Mouse (Mus musculus) gastrocnemius, postnatal 36 days (tissue): ENCODE data around the gene 1700092M07Rik. TPM values are rescaled to one million over a fixed set of nuclear protein-coding genes. Genes with fewer than 3 reads are reported as not detected.

Source experiments
- DNase-seq, 2 experiments: peaks; one replicate each; pipeline ENCODE4 v3.0.0; 2022
- intact Hi-C: fragments of 180-260 bp; cut with DNase I; formaldehyde crosslinking; loops from one replicate; pipeline ENCODE4 v1.15.1; 2025
- long read RNA-seq, 2 experiments: library from polyadenylated mRNA; stranded (forward); transcript quantifications; one replicate each; pipeline ENCODE4 v2.0.0; 2021
- total RNA-seq, 2 experiments: library from RNA; stranded (reverse); gene quantifications; 2 replicates each; pipeline ENCODE4 v1.2.3; 2021

Gene 1700092M07Rik
- under 1 TPM in 1 of 2 experiments, not detected in 1; 0.66 TPM for total RNA-seq
- long read RNA-seq, experiment 1, result 0 reads
- long read RNA-seq, experiment 2, result 0 reads

DNA sequence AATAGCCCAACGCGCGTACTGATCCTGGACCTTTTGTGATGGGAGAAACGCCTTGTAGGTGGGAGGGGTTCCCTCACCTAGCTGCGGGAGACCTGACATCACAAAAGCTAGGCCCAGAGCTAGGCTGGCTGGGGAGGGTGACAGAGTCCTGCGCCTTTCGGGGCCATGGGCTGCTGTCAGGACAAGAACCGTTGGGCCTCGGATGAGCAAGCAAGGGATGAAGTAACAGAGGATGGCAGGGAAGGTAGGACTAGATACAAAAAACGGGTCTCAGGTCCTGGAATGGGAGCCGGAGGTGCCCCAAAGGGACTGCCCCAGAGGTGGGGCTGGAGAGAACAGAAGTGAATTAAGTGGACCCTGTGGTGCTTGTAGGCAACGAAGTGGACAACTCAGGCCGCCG is at the start of gene 1700092M07Rik:
TSS of gene 1700092M07Rik (plus strand) at position 116 of the 400 bp plus-strand sequence.
- intact Hi-C loops, result no loop called here
- no peak for DNase-seq

DNA sequence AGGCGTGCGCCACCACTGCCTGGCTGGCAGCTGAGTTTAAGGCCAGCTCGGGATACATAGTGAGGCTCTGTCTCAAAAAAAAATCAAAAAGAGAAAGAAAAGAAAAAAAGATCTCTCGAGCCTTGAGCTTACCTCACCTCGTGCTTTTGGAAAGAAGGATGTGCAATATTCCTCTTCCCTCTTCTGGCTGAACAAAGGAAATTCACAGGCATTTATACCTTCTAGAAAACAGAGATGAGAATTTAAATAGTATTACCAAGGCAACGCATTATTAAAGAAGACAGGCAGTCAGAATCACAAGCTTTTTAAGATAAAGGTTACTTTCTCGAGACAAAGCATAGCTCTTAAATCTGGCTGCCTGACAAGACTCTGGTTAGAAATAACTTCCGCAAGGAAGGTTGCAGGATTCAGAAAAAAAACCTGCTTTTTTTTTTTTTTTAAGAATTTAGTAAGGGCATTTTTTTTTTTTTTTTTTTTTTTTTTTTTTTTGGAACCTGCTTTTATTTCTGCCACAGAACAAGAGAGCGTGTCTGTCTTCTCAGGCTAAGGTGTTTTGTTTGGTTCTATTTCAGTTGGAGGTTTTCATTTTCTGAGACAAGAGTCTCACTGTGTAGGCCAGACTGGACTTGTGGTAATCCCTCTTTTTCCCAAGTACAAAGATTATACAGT is 48.5 kb upstream of the 1700092M07Rik start:
- intact Hi-C loops, result no loop called here
- DNase-seq, result no peak

DNA sequence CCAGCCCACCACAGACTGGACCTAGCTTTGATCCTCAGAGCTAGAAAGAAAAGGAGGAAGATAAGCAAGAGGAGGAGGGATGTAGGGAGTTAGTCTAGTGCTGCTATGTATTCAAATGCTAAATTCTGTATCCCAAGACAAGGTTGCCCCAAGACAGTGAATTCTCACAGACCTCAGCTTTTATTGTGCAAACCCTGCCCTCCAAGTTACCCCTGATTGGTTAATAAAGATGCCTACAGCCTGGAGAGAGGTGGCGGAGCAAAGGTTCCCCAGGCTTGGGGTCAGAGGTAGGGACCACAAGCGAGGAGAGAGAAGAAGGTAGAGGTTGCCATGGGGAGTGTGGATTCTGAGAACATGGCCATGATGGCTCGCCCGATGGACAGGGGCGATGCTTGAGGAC is 47.8 kb upstream of the 1700092M07Rik start:
- intact Hi-C loops, result no loop called here
- no peak for DNase-seq

DNA sequence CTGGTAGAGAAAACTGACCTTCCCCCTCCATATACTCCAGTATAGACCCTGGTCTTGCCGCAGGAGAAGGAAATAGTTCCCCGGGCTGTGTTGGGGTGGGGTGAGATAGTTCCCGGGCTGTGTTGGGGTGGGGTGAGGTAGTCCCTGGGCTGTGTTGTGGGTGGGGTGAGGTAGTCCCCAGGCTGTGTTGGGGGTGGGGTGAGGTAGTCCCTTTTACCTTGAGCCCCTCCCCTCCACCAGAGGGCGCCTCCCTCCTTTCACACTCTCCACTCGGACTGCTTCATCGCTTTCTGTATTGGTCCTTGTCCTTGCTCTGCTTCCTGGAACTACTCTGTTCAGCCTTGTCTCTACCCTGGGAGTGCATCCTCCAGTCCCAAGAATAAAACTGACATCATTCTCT is 45.2 kb upstream of the 1700092M07Rik start:
- intact Hi-C loops, result no loop called here
- DNase-seq, result no peak

DNA sequence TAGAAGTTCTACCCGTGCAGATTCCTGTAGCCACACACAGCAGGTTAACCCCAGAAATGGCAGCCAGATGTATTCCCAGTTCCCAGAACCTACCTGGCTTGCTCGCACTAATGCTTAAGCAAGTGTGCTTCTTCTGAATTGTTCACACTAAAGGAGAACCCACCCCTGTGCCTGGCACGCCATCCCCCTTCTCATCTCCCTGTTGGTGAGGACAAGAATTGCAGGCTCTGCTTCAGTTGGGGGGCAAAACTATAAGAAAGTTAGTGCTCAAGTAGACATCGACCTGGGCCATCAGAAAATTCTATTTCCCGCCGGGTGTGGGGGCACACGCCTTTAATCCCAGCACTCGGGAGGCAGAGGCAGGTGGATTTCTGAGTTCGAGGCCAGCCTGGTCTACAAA is 40.9 kb upstream of the 1700092M07Rik start:
- DNase-seq, result no peak
- intact Hi-C loops, result no loop called here

DNA sequence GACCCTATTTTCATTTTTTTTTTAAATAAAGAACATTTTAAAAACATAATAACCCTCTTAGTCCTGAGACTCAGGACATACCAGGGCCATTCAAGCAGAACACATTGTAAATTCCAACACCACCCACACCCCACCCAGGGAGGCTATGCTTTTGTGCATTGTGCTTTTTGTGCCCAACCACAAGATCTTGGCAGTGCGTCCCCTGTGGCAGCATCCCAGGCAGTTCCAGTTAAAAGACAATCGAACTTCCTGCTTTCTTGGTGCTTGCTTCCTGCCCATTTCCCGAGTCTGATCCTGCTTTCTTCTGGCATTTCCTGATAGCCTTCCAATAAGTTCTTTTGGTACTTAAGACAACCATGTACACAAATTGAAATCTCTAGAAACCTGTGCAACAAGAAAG is 38.1 kb upstream of the 1700092M07Rik start:
- intact Hi-C loops, result no loop called here
- peak in 1 of 2 experiments; percentile 26 for DNase-seq

DNA sequence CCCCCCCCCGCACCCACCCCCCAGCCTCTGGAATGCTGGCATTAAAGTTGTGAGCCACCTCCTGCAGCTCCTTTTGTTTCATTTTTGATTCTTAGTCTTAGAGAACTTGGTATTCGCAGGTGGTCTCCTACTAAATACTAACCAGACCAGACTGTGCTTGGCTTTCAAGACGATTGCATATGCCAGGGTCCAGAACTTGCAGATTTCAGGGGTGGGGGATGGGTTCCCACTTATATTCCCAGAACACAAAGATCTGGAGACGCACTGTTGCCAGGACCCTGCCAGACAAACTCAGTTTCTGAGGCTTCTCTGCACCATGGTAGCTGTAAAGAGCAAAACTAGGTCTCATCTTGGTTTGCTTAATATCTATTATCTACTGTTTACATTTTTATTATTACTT is 36.9 kb upstream of the 1700092M07Rik start:
- no peak for DNase-seq
- intact Hi-C loops, result no loop called here

DNA sequence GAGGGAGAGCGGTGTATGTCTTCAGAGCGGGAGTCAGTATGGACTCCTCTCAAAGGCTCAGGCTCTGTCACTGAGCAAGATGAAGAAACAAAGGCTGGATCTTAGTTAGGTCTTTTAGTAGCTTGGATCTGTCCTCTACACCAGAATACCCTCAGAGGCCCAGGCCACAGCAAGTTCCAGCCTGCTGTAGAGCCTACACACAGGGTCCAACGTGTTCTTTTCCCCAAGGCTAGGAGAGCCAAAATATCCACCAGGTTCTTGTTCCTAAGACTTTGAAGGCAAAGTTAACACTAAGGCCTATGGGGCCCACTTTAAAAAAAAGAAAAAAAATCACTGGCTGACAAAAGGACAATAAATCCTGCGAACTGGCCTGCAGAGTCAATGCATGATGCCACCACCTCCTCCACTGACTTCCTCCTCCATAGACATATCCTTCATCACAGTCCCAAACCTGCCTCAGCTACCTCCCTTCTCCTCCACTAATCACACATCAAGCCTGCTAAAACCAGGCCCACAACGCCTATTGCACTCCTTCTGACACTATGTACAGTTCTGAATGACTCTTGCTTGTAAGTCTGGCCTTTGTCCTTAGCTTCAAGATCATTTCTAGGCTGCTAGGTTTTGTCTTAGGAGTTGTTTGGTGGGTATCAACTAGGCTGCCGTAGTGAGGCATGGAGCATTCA is 35.4 kb upstream of the 1700092M07Rik start:
- intact Hi-C loops, result no loop called here

DNA sequence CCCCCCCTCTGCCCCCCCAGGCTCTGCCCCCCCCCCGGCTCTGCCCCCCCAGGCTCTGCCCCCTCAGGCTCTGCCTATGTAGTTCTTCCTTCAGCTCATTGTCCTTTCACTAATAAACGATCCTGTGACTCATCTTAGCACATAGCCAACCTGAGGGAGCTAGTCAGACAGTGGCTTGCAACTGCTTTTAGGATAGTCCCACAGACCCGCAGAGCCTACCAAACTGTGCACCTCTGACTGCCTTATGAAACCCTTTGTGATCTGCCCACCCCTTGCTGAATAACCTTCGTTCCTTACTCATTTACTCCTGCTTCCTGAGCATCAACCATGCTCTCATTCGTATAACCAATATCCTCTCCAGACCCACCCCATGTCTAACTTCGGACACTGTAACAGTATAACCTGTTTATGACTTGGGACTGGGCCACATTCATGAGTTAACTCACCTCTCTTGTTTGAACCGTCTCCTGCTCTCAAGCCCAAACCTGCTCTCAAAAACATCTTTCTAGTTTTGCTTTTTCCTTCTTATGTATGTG is 34.3 kb upstream of the 1700092M07Rik start:
- intact Hi-C loops, result no loop called here
- DNase-seq, result no peak

More for the DNA sequence above, 35.4 kb upstream of the 1700092M07Rik start:
- no peak for DNase-seq

DNA sequence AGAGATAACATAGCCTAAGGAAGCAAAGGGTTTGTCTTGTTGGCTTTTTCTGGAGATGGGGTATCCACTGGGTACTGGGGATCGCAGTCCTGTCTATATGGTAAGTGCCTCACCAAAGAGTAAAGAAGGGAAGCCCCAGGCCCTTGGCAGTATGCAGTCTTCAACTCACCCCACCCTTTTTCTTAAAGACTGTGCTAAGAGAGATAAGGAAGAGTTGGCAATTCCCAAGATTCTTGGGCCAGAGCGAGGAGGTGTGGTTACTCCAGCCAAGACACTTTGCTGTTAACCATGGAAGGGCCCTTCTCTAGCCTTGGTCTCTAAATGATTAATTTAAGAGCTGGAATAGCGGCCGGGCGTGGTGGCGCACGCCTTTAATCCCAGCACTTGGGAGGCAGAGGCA is 33.6 kb upstream of the 1700092M07Rik start:
- no peak for DNase-seq

DNA sequence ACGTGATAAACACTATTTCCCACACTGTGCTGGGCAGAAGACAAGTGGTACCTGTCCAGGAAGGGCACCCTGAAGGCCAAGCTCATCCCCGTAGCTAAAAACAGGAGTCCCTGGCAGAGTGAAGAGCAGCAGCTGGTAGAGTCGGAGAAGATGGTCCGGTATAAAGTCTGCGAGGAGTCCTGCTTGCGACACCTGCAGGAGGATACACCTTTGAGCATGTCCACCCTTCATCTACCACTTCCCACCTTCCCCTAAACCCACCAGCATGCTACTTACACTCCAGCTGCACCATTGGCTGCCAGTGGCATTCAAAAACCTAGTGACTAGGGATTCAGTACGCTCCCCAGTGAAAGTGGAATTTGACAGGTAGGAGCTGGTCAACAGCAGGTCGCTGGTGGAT is 31.6 kb upstream of the 1700092M07Rik start:
- no peak for DNase-seq
- intact Hi-C loops, result no loop called here

More for the DNA sequence above, 33.6 kb upstream of the 1700092M07Rik start:
- intact Hi-C loops, result no loop called here

DNA sequence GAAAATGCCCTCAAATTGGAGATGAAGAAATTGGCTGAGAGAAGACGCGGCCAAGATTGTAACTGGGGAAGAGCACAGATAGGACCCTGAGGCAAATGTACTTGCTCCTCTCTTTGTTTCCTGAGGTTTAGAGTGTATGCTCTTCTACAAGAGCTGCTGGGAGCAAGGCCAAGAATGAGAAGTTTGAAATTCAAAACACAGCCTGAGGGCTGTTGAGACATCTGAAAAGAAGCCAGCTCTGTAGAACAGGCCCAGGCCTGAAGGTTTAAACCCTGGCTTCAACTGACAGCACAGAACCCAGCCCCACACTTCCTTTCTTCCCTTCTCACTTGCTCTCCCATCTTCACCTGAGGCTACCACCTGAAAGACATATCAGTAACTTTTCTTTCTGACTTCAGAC is 30.5 kb upstream of the 1700092M07Rik start:
- intact Hi-C loops, result loop anchor here (10.0 kb wide), 1 partner anchor 405 kb away; no protein-coding TSS in a partner anchor
- no peak for DNase-seq

DNA sequence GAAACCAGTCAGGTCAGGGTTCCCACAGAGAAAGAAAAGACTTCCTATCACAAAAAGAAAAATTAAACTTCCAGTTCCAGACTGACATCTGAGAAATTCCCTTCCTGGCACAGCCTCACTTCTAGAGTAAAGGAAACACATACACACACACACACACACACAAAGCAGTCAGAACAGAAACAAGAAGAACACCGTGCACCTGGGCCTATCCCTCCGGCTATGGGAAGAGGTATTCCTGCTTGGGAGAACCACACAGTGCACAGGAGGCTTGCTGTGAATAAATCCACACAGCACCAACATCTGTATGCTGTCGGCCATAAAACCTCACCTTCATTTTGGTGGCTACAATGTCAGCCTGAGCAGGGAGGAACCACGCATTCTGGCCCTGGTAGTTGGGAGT is 29.0 kb upstream of the 1700092M07Rik start:
- intact Hi-C loops, result loop anchor here (10.0 kb wide), 1 partner anchor 403 kb away; no protein-coding TSS in a partner anchor

DNA sequence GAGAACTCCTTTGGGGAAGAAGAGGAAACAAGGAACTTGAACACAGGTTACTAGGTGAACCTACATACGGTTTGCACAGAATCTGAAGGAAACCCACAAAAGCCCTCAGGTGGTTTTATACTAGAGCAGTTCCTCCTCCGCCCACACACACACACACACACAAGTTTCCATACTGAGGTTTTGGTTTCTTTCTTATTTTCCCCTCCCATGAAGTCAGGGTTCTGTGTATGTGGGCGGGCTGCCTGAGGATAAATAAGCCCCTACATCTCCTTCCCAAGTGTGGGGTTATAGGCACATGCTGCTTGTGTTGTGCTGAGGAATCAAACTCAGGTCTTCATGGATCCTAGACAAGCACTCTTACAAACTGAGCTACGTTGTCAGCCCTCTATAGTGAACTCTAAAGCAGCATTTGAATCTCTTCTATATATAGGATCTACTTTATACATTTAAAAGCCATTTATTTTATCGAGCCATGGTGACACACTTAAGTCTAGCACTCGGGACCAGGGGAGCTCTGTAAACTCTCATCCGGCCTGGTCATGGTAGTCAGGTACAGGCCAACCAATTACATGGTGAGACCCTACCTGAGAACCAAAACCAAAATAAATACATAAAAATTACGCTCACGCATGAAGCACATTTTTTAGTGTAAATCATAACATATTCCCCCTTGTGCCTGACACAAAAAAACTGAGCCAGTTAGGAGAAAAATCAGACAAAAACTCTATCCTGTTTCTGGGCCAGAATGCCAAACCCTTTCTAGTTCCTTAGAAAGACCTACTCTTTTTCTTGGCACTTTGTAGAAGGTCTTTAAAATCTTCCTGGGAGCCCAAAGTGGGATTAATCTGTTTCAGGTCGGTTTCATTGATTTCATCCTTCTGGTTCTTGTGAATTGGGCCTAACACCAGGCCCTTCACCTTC is 28.3 kb upstream of the 1700092M07Rik start:
- intact Hi-C loops, result loop anchor here (10.0 kb wide), 1 partner anchor 403 kb away; no protein-coding TSS in a partner anchor

More for the DNA sequence above, 29.0 kb upstream of the 1700092M07Rik start:
- no peak for DNase-seq

DNA sequence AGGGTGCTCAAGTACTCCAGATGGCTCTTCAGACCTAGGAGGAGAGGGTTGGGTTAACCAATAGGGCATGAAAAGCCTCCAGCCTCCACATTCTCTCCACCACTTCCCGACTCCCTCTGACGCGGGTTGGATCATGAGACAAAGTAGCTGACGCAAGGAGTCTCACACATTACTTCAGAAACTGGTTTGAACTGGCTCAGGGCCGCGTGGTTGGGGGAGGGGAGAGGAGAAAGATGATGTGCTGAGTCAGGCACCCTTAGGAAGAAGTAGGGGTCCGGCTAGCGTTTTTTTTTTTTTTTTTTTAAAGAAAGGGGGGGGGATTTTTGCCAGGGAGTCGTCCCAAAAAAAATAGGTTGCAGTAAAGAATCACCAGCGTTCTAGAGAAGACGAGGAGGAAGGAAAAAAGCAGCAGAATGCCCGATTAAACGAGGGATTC is 27.6 kb upstream of the 1700092M07Rik start:
- intact Hi-C loops, result loop anchor here (10.0 kb wide), 1 partner anchor 402 kb away; no protein-coding TSS in a partner anchor
- peak; percentile 52 to 54 for DNase-seq

More for the DNA sequence above, 28.3 kb upstream of the 1700092M07Rik start:
- DNase-seq, result no peak

DNA sequence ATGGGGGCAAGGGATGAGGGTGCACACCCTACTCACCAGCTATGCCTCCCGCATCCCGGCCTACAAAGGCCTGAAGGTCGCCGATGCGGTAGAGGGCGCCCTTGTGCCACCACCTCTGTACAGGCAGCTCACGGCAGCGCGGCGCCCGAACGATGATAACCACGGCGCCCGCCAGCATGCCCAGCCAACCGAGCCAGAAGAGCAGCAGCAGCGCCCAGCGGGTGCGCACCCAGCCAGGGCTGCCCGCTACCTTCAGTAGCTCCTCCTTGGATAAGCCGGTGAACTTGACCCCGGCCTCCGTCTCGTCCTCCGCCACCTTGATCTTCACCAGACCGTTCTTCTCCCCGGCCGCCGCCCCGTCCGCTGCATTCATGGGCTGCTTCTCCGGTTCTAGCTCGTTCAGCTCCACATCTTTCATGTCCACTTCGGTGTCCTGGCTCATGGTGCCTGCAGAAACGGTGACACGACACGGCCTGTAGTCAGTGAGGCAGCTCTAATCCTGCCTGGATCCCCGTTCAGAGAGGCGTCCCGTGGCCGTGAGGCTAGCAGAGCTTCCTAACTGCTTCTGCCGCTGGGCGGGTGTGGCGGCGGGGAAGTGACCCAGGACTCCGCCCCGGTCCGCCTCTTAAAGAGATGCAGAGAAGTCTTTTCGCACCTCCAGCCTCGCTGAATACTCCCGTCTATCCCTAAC is 27.1 kb upstream of the 1700092M07Rik start:
- intact Hi-C loops, result loop anchor here (10.0 kb wide), 1 partner anchor 401 kb away; no protein-coding TSS in a partner anchor
- DNase-seq, result peak; percentile 90 to 91

DNA sequence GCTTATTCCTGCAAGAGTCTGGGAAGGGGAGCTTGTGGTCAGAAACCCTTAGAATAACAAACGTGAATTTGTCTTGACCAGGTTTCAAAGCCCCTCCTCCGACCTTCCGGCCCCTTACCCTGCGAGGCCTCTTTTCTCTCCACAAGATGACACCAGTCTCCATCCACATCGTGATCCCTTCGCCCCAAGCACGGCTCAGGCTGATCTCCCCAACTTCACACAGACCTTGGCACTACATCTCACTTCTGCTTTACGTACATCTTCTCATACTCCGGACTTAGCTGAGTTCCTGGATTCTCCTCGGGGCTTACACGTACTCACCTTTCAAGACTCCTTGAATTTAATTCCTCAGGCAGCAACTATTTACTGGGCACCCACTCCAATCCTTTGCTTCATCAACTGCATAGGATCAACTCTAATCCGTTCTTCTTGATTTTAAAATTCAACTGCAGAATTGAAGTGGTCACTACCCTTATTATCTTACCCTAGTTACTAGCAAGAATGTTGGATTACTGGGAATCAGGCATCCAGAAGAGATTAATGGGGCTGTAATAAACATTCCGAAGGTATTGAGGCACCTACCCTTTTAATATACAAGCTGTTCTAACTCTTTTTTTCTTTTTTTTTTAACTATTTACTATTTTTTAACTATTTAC is 26.4 kb upstream of the 1700092M07Rik start:
- intact Hi-C loops, result loop anchor here (10.0 kb wide), 1 partner anchor 401 kb away; no protein-coding TSS in a partner anchor
- no peak for DNase-seq

DNA sequence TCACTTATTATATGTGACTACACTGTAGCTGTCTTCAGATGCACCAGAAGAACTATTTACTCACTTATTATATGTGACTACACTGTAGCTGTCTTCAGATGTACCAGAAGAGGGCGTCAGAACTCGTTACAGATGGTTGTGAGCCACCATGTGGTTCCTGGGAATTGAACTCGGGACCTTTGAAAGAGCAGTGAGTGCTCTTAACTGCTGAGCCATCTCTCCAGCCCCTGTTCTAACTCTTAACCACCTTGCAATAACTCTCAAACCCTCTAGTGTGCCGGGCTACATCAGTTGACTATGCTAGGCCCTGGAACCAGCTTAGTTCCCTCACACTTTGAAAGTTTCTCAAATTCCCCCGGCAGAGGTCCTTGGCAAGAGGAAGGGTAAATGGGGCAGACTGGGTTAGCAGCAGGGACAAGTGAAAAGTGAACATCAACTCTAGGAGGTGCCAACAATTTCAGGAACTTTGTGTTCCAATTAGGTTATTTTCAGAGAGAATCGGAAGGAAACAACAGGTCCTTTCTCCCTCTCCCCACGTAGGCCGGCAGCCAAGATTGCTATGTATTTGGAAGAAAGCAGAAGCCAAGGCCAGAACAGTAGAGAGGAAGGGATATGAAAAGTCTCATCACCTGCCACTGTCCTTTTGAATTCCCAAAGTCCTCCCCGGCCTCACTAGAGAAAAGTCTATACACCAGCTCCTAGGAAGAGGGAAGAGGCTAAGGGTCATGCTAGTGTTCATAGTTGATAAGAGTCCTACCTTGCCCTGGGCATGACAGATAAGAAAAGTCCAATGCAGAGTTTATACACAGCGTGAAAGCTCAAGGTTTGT is 25.7 kb upstream of the 1700092M07Rik start:
- intact Hi-C loops, result loop anchor here (10.0 kb wide), 1 partner anchor 400 kb away; no protein-coding TSS in a partner anchor

More for the DNA sequence above, 25.7 kb upstream of the 1700092M07Rik start:
- no peak for DNase-seq
